Mouse (Mus musculus): ENCODE data around the gene Spsb2. TPM values are rescaled to one million over a fixed set of nuclear protein-coding genes. Genes with fewer than 3 reads are reported as not detected.
A peak's percentile ranks its signal among the peaks of the same experiment; 100 is the strongest.

The Spsb2 gene
- polyA plus RNA-seq, 1 experiment, result 31.4 TPM

DNA sequence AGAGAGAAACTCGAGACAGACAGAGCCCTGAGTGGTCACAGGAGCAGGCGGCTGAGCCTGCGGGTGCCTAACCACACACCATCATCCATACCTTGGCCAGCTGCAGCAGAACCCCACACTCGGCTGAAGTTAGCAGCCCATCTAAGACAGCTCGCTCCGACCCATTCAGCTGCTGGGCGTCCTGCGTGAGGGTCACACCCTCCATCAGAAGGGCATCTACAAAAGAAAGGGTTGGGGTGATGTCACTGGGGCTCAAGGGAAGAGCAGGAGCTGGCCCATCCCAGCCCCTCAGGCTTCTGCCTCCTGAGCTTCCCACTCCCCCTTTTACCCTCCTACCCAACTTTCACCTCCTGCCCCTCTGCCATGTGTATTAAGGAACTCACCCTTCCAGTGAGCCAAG lies 42.1 kb downstream of the Spsb2 start:
- Histone ChIP-seq H3K4me3 (ENCODE audit: insufficient read depth, low read length) (no peak overlapping the region), H3K4me1 (ENCODE audit: control insufficient read depth, insufficient read depth, low read length) (peaks cover 27% of the 10 kb centered on the region), H3K27ac (ENCODE audit: insufficient read depth, low read depth, low read length) (no peak overlapping the region)
- TF ChIP-seq POLR2A (IDR thresholded peaks at IDR 0.05; ENCODE audit: borderline replicate concordance, low read depth, low read length) (no peak), CTCF (IDR thresholded peaks at IDR 0.05; ENCODE audit: low read depth, low read length) (no peak)

DNA sequence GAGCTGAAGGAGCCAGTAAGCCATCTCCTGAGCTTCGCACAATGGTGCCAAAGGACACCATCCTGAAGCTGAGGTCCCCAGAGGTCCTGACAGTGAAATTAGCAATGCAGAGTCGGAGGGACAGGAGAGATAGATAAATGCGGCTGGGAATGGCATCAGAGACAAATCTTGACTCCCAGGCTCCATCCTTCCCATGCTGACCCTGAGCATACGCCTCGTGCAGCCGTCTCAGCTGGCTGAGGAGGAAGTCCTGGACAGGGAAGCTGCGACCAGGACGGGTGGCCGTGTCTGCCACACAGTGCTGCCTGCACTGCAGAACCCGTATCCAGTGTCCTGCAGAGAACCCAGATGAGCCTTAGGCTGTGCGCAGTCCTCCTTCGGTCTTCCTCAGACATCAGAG lies 46.2 kb downstream of the Spsb2 start:
- Histone ChIP-seq H3K27ac (ENCODE audit: insufficient read depth, low read depth, low read length) (0 out of 2 replicates have a peak overlapping the region, but pooled peaks have one; percentile 6), H3K4me1 (ENCODE audit: control insufficient read depth, insufficient read depth, low read length) (peaks cover 18% of the 10 kb centered on the region), H3K4me3 (ENCODE audit: insufficient read depth, low read length) (no peak overlapping the region)
- TF ChIP-seq POLR2A (IDR thresholded peaks at IDR 0.05; ENCODE audit: borderline replicate concordance, low read depth, low read length), result no peak
- no peak for TF ChIP-seq CTCF (IDR thresholded peaks at IDR 0.05; ENCODE audit: low read depth, low read length)

DNA sequence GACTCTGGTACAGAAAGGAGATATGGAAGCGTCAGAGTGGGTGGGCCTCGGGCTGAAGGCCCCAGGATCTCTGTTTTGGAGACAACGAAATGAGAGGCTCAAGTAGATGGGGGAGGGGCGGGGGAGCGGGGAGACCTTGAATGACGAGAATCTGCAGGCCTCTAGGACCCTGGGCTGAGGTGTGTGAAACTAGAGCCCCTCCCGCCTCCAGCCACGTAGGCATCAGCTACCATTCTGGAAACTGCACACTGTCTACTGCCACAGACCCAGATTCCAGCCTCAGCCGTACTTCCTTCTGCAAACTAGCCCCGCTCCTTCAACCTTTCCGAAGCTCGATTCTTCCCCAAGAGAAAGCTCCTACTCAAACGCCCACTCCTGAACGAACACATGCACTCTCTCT lies 47.9 kb downstream of the Spsb2 start:
- Histone ChIP-seq H3K27ac (ENCODE audit: insufficient read depth, low read depth, low read length) (no peak overlapping the region), H3K4me3 (ENCODE audit: insufficient read depth, low read length) (peak overlapping the region; percentile 73), H3K4me1 (ENCODE audit: control insufficient read depth, insufficient read depth, low read length) (peaks cover 17% of the 10 kb centered on the region)
- TF ChIP-seq POLR2A (IDR thresholded peaks at IDR 0.05; ENCODE audit: borderline replicate concordance, low read depth, low read length) (no peak), CTCF (IDR thresholded peaks at IDR 0.05; ENCODE audit: low read depth, low read length) (no peak)

DNA sequence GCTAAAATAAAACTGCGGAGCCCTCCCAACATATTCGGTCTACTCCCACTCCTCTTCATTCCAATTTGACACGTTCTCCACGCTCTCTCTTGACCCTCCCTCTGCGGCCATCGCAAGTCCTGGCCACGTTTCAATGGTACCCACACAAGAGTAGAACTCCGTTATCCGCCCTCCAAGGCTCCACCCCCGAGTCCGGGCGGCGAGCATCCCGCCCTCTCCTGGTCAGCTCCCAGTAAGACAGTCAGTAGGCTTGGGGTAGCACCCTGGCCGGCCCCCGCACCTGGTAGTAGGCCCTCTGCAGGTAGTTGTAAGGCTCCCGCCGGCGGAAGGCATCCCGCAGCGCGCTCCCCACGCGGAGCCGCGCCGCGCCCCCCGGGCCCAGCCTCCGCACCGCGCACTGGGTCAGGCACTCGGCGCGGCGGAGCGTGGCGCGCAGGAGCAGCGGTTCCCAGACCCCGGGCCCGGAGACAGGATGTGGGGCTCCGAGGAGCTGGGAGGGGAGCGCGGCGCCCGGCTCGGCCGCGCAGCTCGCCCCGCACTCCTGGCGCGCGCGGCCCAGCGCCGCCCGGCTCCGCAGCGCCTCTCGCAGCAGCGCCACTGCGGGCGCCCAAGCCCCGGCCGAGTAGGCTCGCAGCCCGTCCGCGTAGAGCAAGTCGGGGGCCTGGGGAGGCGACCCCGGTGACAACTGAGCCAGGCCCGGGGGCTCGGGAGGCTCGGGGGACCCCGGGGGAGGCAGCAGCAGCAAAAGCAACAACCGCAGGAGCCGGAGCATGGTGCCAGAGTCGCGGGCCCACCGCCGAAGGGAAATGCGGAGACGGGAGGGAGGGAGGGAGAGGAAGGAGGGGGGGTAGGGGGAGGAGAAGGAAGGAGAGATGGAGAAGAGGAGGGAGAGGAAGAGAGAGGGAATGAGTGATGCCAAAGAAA lies 48.7 kb downstream of the Spsb2 start, which contains the start of gene P3h3:
Gene P3h3, minus strand, starts transcription at position 837 of the 924 bp plus-strand sequence.
- H3K27ac ChIP-seq (ENCODE audit: insufficient read depth, low read depth, low read length), result 0 out of 2 replicates have a peak within 1 kb of the TSS, but pooled peaks have one; percentile 19
- peak within 1 kb of the TSS; percentile 73 for H3K4me3 ChIP-seq (ENCODE audit: insufficient read depth, low read length)
- peak; percentile 41; the same call in 1 of the 2 replicates for TF ChIP-seq CTCF (IDR thresholded peaks at IDR 0.05; ENCODE audit: low read depth, low read length)
- TF ChIP-seq POLR2A (IDR thresholded peaks at IDR 0.05; ENCODE audit: borderline replicate concordance, low read depth, low read length), result no peak
- peaks cover 21% of the 10 kb centered on the region for H3K4me1 ChIP-seq (ENCODE audit: control insufficient read depth, insufficient read depth, low read length)

DNA sequence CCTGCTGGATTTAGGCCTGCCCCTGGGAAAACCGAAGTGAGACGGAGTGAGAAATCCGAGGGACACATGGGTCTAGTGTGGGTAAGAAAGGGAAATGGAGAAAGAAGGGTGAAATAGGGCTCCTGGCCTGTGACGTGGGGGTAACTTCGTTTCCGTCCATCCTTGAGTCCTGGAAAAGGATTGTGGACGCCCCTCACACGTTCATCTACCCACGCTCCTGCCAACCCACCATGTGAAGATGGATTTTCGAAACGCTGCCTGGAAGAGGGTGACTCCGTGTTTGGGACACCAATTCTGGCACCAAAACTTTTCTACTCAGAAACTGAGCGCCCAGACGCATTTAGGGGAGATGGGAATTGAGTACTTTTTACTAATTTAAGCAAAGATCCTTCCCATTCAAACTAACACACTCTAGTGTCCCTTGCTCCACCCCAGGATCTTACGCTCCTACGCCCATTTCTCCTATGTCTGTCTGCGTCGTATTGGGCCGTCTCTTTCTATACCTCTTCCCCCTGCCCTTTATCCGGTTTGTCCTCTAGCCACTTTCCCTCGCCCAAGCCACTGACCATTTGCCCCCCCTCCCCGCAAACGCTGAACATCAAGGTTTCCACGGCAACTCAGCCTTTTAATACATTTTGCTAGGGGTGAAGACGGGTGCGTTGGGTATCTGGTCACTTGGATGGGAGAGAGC lies 49.5 kb downstream of the Spsb2 start:
- peaks cover 24% of the 10 kb centered on the region for H3K4me1 ChIP-seq (ENCODE audit: control insufficient read depth, insufficient read depth, low read length)
- H3K4me3 ChIP-seq (ENCODE audit: insufficient read depth, low read length), result peak overlapping the region; percentile 73
- H3K27ac ChIP-seq (ENCODE audit: insufficient read depth, low read depth, low read length), result no peak overlapping the region
- TF ChIP-seq CTCF (IDR thresholded peaks at IDR 0.05; ENCODE audit: low read depth, low read length) (no peak), POLR2A (IDR thresholded peaks at IDR 0.05; ENCODE audit: borderline replicate concordance, low read depth, low read length) (no peak)

DNA sequence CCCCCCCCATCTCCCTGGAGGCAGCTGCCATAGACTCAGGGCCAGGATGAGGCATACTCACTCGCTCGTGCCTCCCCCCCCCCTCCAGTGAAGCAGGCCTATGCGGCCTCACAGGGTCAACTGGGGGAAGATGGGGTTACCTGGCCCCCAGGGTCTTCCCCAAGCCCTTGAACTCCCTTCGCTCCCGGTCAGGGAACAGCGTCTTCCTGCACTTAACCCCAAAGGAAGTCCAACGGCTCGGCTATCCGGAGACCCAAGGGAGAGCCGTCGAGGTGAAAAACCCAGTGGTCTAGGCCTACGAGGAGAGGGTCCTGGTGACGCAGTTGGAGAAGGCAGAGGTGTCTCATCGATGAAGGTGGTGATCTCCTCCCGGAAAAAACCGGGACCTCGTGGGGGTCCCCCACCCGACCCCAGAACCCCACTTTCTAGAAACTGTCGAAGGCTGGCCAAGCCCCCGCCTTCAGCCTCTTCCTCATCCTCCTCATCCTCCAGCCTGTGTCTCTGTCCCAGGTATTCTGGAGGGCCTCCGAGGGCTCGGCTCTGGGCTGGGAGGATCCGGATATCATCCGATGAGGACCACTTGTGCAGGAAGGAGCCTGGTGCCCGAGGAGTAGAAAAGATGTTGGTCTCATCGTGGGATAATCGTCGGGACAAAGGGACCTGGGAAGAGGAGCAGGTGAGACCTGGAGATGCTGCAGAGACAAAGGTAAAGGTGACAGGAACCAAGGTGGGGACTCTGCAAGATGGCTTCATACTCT lies 50.3 kb downstream of the Spsb2 start:
- Histone ChIP-seq H3K27ac (ENCODE audit: insufficient read depth, low read depth, low read length) (no peak overlapping the region), H3K4me1 (ENCODE audit: control insufficient read depth, insufficient read depth, low read length) (peaks cover 24% of the 10 kb centered on the region), H3K4me3 (ENCODE audit: insufficient read depth, low read length) (no peak overlapping the region)
- TF ChIP-seq POLR2A (IDR thresholded peaks at IDR 0.05; ENCODE audit: borderline replicate concordance, low read depth, low read length) (no peak), CTCF (IDR thresholded peaks at IDR 0.05; ENCODE audit: low read depth, low read length) (no peak)

DNA sequence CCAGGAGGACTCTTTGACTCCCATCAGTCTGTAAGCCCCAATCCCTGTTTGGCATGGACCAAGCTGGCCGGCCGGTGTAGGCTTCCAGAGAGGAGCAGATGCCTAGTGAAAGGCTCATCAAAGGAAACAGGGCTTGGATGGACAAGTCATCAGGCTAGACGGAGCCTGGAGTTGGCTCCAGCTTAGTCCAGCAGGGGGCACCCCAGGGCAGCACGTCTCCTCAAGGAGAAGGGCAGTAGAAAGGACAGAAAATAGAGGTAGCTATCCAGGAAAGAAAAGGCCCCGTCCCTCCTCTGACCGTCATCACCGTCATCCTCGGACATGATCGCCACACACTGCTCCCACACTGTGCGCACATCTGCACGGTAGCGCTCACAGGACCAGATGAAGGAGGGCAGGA lies 51.3 kb downstream of the Spsb2 start:
- Histone ChIP-seq H3K4me3 (ENCODE audit: insufficient read depth, low read length) (no peak overlapping the region), H3K27ac (ENCODE audit: insufficient read depth, low read depth, low read length) (no peak overlapping the region), H3K4me1 (ENCODE audit: control insufficient read depth, insufficient read depth, low read length) (peaks cover 26% of the 10 kb centered on the region)
- TF ChIP-seq CTCF (IDR thresholded peaks at IDR 0.05; ENCODE audit: low read depth, low read length), result peak; percentile 88
- TF ChIP-seq POLR2A (IDR thresholded peaks at IDR 0.05; ENCODE audit: borderline replicate concordance, low read depth, low read length), result no peak

Other genes with a start within 250 kb of the Spsb2 start
- gene C1rb, start 238.4 kb upstream of the Spsb2 start, polyA plus RNA-seq (2012; ENCODE audit: insufficient read depth, insufficient read length, missing spikeins), result not detected in 2 replicates
- gene C1s2, start 172.6 kb upstream of the Spsb2 start, polyA plus RNA-seq (2012; ENCODE audit: insufficient read depth, insufficient read length, missing spikeins), result not detected in 2 replicates
- 57.4 and 70.0 TPM in 2 replicates for gene Lpcat3, start 145.6 kb upstream of the Spsb2 start, polyA plus RNA-seq (2012; ENCODE audit: insufficient read depth, insufficient read length, missing spikeins)
- gene Emg1, start 96.5 kb upstream of the Spsb2 start, polyA plus RNA-seq (2012; ENCODE audit: insufficient read depth, insufficient read length, missing spikeins), result 48.2 and 54.9 TPM in 2 replicates
- gene Phb2, start 96.3 kb upstream of the Spsb2 start, polyA plus RNA-seq (2012; ENCODE audit: insufficient read depth, insufficient read length, missing spikeins), result 94.1 and 97.8 TPM in 2 replicates
- 583 and 614 TPM in 2 replicates for gene Ptpn6, start 69.9 kb upstream of the Spsb2 start, polyA plus RNA-seq (2012; ENCODE audit: insufficient read depth, insufficient read length, missing spikeins)
- 221 and 253 TPM in 2 replicates for gene Grcc10, start 67.3 kb upstream of the Spsb2 start, polyA plus RNA-seq (2012; ENCODE audit: insufficient read depth, insufficient read length, missing spikeins)
- gene Gm45234, start 52.6 kb upstream of the Spsb2 start, polyA plus RNA-seq (2012; ENCODE audit: insufficient read depth, insufficient read length, missing spikeins), result not detected in 2 replicates
- gene Atn1, start 52.1 kb upstream of the Spsb2 start, polyA plus RNA-seq (2012; ENCODE audit: insufficient read depth, insufficient read length, missing spikeins), result 30.1 and 34.0 TPM in 2 replicates
- gene Eno2, start 39.0 kb upstream of the Spsb2 start, polyA plus RNA-seq (2012; ENCODE audit: insufficient read depth, insufficient read length, missing spikeins), result 1.4 and 2.6 TPM in 2 replicates
- not detected in 2 replicates for gene Lrrc23, start 28.9 kb upstream of the Spsb2 start, polyA plus RNA-seq (2012; ENCODE audit: insufficient read depth, insufficient read length, missing spikeins)
- gene Tpi1, start 5.6 kb downstream of the Spsb2 start, polyA plus RNA-seq (2012; ENCODE audit: insufficient read depth, insufficient read length, missing spikeins), result 224 and 232 TPM in 2 replicates
- 62.3 and 65.0 TPM in 2 replicates for gene Usp5, start 20.8 kb downstream of the Spsb2 start, polyA plus RNA-seq (2012; ENCODE audit: insufficient read depth, insufficient read length, missing spikeins)
- 70.1 and 76.5 TPM in 2 replicates for gene Cdca3, start 20.9 kb downstream of the Spsb2 start, polyA plus RNA-seq (2012; ENCODE audit: insufficient read depth, insufficient read length, missing spikeins)
- not detected in 2 replicates for gene Gnb3, start 31.6 kb downstream of the Spsb2 start, polyA plus RNA-seq (2012; ENCODE audit: insufficient read depth, insufficient read length, missing spikeins)
- 12.1 and 12.9 TPM in 2 replicates for gene P3h3, start 49.1 kb downstream of the Spsb2 start, polyA plus RNA-seq (2012; ENCODE audit: insufficient read depth, insufficient read length, missing spikeins)
- 43.3 and 52.6 TPM in 2 replicates for gene Gpr162, start 55.3 kb downstream of the Spsb2 start, polyA plus RNA-seq (2012; ENCODE audit: insufficient read depth, insufficient read length, missing spikeins)
- 20.6 and 23.4 TPM in 2 replicates for gene Cd4, start 79.6 kb downstream of the Spsb2 start, polyA plus RNA-seq (2012; ENCODE audit: insufficient read depth, insufficient read length, missing spikeins)
- gene Lag3, start 103.0 kb downstream of the Spsb2 start, polyA plus RNA-seq (2012; ENCODE audit: insufficient read depth, insufficient read length, missing spikeins), result 0.44 TPM in 1 of 2 replicates, not detected in the other
- gene Ptms, start 111.4 kb downstream of the Spsb2 start, polyA plus RNA-seq (2012; ENCODE audit: insufficient read depth, insufficient read length, missing spikeins), result 820 and 821 TPM in 2 replicates
- 186 and 188 TPM in 2 replicates for gene Mlf2, start 122.7 kb downstream of the Spsb2 start, polyA plus RNA-seq (2012; ENCODE audit: insufficient read depth, insufficient read length, missing spikeins)
- gene Cops7a, start 156.9 kb downstream of the Spsb2 start, polyA plus RNA-seq (2012; ENCODE audit: insufficient read depth, insufficient read length, missing spikeins), result 49.3 and 58.7 TPM in 2 replicates
- gene Pianp, start 188.0 kb downstream of the Spsb2 start, polyA plus RNA-seq (2012; ENCODE audit: insufficient read depth, insufficient read length, missing spikeins), result 5.5 and 7.2 TPM in 2 replicates
- gene Zfp384, start 200.5 kb downstream of the Spsb2 start, polyA plus RNA-seq (2012; ENCODE audit: insufficient read depth, insufficient read length, missing spikeins), result 82.7 and 83.1 TPM in 2 replicates
- gene Ing4, start 231.1 kb downstream of the Spsb2 start, polyA plus RNA-seq (2012; ENCODE audit: insufficient read depth, insufficient read length, missing spikeins), result 110 and 113 TPM in 2 replicates
- 28.7 and 29.3 TPM in 2 replicates for gene Acrbp, start 241.0 kb downstream of the Spsb2 start, polyA plus RNA-seq (2012; ENCODE audit: insufficient read depth, insufficient read length, missing spikeins)

Data from bone marrow macrophage, adult 2 months (primary cell).